Mouse (Mus musculus) spleen, embryonic (tissue): Measurements from ENCODE around the gene Ubald1.

Experiments used
- CTCF ChIA-PET: fragments of 350-600 bp; sonication (Branson Sonifier 250); formaldehyde crosslinking; loops from one replicate; lab custom pipeline; 2022; lab: Charles Lee

Gene Ubald1

GRCm38 (mm10) chr16:4901167-4901566, 21.1 kb upstream of the Ubald1 start:
- CTCF ChIA-PET = no interaction called here

- CTCF ChIA-PET = no interaction called here
Measured at GRCm38 (mm10) chr16:4899711-4900110, 19.6 kb upstream of the Ubald1 start.

GRCm38 (mm10) chr16:4898881-4899280, 18.8 kb upstream of the Ubald1 start:
- CTCF ChIA-PET = no interaction called here

- CTCF ChIA-PET = no interaction called here
Measured at GRCm38 (mm10) chr16:4897146-4897730, 17.1 kb upstream of the Ubald1 start.

- CTCF ChIA-PET = interaction anchor here (0.7 kb wide), 1 partner anchor 12 kb away, joined by 5 read pairs; no protein-coding TSS in a partner anchor
Measured at GRCm38 (mm10) chr16:4896249-4897027, 16.3 kb upstream of the Ubald1 start.

GRCm38 (mm10) chr16:4894201-4894908, 14.2 kb upstream of the Ubald1 start:
- CTCF ChIA-PET = interaction anchor here (0.6 kb wide), 1 partner anchor 14 kb away, joined by 12 read pairs; the partner anchor contains the start of gene Ubald1

- CTCF ChIA-PET = interaction anchor here (0.7 kb wide), 1 partner anchor 21 kb away, joined by 3 read pairs; no protein-coding TSS in a partner anchor
Measured at GRCm38 (mm10) chr16:4892171-4892570, 12.1 kb upstream of the Ubald1 start.

GRCm38 (mm10) chr16:4890201-4890709, 10.1 kb upstream of the Ubald1 start:
- CTCF ChIA-PET = no interaction called here

GRCm38 (mm10) chr16:4886690-4887020, 6.5 kb upstream of the Ubald1 start:
- CTCF ChIA-PET = no interaction called here

- CTCF ChIA-PET = no interaction called here
Measured at GRCm38 (mm10) chr16:4885760-4886689, 5.9 kb upstream of the Ubald1 start, which contains the start of gene Mgrn1. Mgrn1 (plus strand) TSS chr16:4886249.

- CTCF ChIA-PET = interaction anchor here (0.6 kb wide), 1 partner anchor 93 kb away, joined by 14 read pairs; no protein-coding TSS in a partner anchor
Measured at GRCm38 (mm10) chr16:4884930-4885329, 4.8 kb upstream of the Ubald1 start.

GRCm38 (mm10) chr16:4881400-4882351, 1.6 kb upstream of the Ubald1 start:
- CTCF ChIA-PET = no interaction called here

- CTCF ChIA-PET = interaction anchor here (0.5 to 1.7 kb wide), 4 partner anchors 15 to 216 kb away, joined by 3 to 12 read pairs (median 10); no protein-coding TSS in a partner anchor
Measured at GRCm38 (mm10) chr16:4879708-4880124, 399 bp downstream of the Ubald1 start.

- CTCF ChIA-PET = interaction anchor here (0.7 to 1.7 kb wide), 2 partner anchors 34 to 60 kb away, joined by 3 to 10 read pairs; no protein-coding TSS in a partner anchor
Measured at GRCm38 (mm10) chr16:4879101-4879707, 911 bp downstream of the Ubald1 start.

GRCm38 (mm10) chr16:4878192-4878885, 1.8 kb downstream of the Ubald1 start:
- CTCF ChIA-PET = no interaction called here

- CTCF ChIA-PET = no interaction called here
Measured at GRCm38 (mm10) chr16:4877701-4878100, 2.4 kb downstream of the Ubald1 start.

GRCm38 (mm10) chr16:4877195-4877594, 2.9 kb downstream of the Ubald1 start:
- CTCF ChIA-PET = no interaction called here

- CTCF ChIA-PET = interaction anchor here (0.6 kb wide), 1 partner anchor 28 kb away, joined by 8 read pairs; no protein-coding TSS in a partner anchor
Measured at GRCm38 (mm10) chr16:4876033-4876680, 4.0 kb downstream of the Ubald1 start.
